Mouse (Mus musculus): Measurements from ENCODE around the gene Dlgap4.

Dlgap4 gene

DNA sequence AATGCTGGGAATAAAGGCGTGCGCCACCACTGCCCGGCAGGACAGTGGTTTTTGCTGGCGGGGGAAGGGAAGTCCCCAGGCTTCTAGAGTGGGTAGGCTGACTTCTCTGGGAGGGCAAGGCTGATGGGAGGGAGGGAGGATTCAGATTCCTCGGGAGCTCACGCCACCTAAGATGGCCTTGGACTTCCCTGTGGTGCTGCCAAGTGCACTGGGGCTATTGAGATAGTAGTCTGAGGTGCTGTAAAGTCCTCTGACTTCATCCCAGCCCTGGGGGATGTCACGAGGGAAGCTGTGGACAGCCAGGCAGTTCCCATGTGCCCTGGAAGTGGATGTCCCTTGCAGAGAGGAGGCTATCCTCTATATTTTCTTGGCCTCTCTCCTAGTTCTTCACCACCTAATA, 124.5 kb downstream of the Dlgap4 start:
- DNase-seq (ENCODE audit: low spot score in 2 of 2), result no peak

DNA sequence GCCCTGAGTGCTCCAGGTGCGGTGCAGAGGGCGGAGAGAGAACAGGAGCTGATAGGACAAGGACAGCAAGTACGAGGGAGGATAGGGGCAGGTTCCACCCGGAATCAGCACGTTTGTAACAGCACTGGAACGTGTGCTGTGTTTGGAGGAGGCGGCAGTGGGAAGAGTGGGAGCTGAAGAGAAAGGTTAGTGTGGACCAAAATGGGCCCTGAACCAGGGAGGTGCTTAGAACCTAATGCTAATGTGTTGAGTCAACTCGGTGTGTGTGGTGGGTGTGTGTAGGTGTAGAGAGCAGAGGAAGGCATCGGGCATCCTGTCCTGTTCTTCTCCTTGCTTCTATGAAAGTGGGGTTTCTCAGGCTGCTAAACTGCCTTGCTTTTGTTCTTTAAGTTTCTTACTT, 127.8 kb downstream of the Dlgap4 start:
- no peak for DNase-seq (ENCODE audit: low spot score in 2 of 2)

DNA sequence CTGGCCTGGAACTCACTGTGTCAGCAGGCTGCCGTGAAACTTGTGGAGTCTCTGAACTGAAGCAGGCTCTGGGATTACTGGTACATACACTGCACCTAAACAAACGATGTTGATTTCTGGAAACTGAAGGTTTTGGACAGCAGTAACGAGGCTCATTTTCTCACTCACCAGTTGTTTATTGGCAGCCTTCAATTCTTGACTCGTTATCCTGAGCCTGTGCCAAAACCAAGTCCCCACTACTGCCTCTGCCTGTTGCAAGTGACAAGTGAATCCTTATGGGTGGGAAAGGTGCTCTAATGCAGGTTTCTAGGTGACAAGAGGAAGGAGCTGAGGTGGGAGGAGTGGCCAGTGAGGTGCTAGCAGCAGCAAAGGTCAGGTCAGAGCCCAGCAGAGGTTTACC, 128.5 kb downstream of the Dlgap4 start:
- DNase-seq (ENCODE audit: low spot score in 2 of 2), result no peak

DNA sequence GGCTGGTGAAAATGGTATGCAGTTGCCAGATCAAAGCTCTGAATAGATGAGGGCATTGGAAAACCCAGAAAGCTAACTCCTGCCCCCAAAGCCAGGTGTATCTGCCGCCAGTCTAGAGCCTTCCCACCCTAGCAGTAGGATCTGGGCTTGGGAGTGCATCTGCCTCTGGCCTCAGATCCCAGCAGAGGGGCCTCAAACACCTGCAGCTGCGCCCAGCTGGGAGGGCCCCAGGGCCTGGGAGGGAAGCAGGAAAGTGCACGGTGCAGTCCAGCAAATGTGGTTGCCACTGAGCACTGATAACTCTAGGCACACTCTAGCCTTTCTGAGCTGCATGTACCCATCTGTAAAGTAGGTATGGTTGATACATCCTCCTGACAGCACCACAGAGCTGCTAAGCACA, 129.7 kb downstream of the Dlgap4 start:
- no peak for DNase-seq (ENCODE audit: low spot score in 2 of 2)

GRCm38 (mm10) chr2:156744414-156744813, 130.9 kb downstream of the Dlgap4 start:
- no peak for DNase-seq (ENCODE audit: low spot score in 2 of 2)

GRCm38 (mm10) chr2:156747315-156747714, 133.8 kb downstream of the Dlgap4 start:
- no peak for DNase-seq (ENCODE audit: low spot score in 2 of 2)

DNA sequence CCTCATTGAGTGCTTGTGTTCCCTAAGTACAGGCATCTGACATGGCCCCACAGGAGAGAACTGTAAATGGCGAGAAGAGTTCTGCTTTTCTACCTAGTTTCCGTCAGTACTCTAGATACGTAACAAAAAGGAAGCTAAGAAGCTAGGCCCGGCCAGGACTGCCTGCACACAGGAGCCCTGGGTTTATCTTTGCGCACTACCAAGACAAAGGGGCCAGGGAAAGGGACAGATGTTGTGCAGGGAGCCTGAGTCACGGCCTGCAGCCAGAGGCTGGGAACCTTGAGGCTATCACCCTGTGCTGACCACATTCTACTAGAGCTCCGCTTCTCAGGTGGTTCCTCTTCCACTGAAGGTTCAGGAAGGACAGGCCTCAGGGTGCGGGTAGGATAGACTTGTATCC, 136.2 kb downstream of the Dlgap4 start:
- no peak for DNase-seq (ENCODE audit: low spot score in 2 of 2)

GRCm38 (mm10) chr2:156756937-156757336, 143.4 kb downstream of the Dlgap4 start:
- no peak for DNase-seq (ENCODE audit: low spot score in 2 of 2)

GRCm38 (mm10) chr2:156760843-156761505, 147.5 kb downstream of the Dlgap4 start:
- DNase-seq (ENCODE audit: low spot score in 2 of 2), result no peak

GRCm38 (mm10) chr2:156761521-156762278, 148.2 kb downstream of the Dlgap4 start:
- DNase-seq (ENCODE audit: low spot score in 2 of 2), result no peak

DNA sequence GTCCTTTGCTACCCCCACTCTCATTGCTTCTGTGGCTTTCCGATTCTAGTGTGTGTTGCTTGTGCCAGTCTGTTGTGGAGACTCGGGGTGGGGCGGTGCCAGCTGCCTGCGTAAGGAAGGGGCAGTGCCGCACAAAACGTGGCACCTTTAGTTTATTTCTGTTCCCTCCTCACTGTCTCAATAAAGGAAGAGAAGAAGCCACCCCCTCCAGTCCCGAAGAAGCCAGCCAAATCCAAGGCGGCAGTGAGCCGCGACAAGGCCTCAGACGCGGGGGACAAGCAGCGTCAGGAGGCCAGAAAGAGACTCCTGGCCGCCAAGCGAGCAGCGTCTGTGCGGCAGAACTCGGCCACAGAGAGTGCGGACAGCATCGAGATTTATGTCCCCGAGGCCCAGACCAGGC, 149.0 kb downstream of the Dlgap4 start:
- DNase-seq (ENCODE audit: low spot score in 2 of 2), result no peak

DNA sequence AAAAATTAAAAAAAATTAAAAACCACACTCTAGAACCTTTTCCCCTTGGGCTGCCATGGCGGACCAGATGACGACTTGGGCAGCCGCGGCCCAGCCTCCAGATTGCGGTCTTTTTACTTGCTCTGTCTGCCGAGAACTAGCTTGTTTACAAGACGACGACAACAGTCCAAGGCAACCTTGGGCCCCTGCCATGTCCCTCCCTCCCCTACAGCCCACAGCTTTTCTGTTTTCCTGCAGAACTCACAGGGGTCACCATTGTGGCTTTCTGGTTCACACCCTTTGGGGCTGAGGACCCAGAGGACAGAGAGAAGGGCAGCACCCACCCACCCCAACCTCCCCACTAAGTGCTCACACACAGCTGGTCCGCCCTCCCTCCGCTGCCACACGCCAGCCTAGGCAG, 149.6 kb downstream of the Dlgap4 start:
- DNase-seq (ENCODE audit: low spot score in 2 of 2), result no peak

- DNase-seq (ENCODE audit: low spot score in 2 of 2), result no peak
These were observed 150.5 kb downstream of the Dlgap4 start for GRCm38 (mm10) chr2:156764022-156764421.

GRCm38 (mm10) chr2:156764747-156765146, 151.2 kb downstream of the Dlgap4 start:
- no peak for DNase-seq (ENCODE audit: low spot score in 2 of 2)

DNA sequence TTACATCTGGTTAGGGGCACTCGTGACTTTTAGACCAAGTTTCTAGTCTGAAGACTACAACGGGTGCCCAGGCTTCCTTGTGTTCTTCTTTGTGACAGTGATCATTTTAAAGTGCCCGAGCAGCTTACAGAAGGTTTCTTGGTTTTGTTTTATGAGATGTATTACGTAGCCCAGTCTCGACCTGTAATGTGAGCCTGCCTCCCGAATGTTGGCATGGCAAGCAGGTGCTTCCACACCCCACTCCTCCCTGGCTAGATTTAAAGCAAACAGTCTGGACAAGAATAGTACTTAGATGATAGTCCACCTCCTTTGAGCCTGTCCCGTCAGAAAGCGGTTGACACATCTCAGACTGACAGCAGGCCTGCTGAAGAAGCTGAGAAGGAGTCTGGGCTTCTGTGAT, 152.1 kb downstream of the Dlgap4 start:
- no peak for DNase-seq (ENCODE audit: low spot score in 2 of 2)

GRCm38 (mm10) chr2:156766227-156767019, 152.9 kb downstream of the Dlgap4 start:
- no peak for DNase-seq (ENCODE audit: low spot score in 2 of 2)

DNA sequence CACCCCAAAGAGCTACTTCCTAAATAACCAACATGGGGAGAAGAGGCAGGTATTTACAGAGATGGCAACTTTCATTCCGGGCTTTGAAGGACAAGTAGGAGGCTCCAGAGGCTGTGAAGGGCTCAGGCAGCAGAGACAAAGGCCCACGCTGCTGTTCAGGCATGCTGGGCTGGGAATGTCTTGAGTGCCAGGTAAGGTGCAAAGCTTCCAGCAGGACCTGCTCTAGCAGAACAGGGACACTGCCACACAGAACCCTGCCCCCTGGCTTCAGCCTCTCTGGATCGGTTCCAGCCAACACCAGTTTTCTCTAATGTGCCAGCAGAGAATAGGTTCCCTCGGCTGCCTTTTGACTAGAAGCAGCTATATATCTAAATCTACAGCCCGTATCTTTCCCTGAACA, 153.6 kb downstream of the Dlgap4 start:
- no peak for DNase-seq (ENCODE audit: low spot score in 2 of 2)

DNA sequence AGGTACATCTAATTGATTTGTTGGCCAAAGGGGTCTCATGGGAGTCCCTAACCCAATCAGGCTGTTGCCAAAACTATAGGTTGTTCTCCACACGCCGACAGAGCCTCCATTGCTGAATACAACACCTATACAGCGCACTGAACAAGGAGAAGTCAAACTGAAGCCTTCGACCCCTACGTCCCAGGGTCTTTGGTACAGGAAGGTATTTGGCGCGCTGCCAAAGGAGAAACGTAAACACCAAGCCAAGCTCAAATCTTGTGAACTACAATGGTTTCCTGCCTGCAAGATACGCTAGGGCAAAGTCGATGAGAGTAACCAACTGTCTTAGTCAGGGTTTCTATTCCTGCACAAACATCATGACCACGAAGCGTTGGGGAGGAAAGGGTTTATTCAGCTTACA, 155.8 kb downstream of the Dlgap4 start:
- no peak for DNase-seq (ENCODE audit: low spot score in 2 of 2)

DNA sequence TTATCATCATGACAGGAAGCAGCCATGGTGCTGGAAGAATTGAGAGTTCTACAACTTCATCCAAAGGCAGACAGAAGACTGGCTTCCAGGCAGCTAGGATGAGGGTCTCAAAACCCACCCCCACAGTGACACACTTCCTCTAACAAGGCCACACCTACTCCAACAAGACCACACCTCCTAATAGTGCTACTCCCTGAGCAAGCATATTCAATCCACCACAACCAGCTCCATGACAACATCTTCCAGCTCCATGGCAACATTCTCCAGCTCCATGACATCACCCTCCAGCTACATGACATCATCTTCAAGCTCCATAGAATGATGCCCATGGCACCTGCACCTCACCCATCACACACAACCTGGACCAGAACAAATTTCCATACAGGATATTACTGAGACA, 160.0 kb downstream of the Dlgap4 start:
- no peak for DNase-seq (ENCODE audit: low spot score in 2 of 2)

DNA sequence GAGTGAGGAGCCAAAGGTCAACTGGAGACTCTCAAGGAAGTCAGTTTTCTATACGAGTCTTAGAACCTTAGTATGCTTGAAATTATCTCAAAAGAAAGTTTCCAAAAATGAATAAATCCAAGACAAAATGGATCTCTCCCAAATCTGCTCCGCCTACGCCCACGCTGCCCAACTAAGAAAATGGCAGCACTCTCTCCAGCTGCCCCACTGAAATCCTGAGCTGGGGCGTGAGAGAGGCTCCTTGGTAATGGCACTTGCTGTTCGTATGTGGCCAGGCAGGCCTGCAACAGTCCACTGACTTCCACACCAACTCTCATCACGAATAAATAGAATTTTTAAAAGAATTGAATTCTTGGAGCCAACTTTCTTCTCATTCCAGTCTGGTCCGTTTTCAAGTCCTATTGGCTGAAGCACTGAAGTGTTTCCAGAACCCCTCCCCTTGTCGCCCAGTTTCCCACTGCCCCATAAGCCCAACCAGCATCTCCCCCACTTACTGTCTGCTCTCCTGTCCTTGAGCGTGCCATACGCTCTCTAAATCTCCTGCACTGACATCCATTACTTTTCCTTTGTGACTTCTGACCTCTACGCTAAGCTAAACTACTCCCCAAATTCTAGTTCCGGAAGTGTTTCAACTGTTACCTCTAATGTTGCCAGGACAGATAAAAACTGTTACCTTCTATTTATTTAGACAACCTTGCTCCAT, 160.7 kb downstream of the Dlgap4 start:
- DNase-seq (ENCODE audit: low spot score in 2 of 2), result no peak

DNA sequence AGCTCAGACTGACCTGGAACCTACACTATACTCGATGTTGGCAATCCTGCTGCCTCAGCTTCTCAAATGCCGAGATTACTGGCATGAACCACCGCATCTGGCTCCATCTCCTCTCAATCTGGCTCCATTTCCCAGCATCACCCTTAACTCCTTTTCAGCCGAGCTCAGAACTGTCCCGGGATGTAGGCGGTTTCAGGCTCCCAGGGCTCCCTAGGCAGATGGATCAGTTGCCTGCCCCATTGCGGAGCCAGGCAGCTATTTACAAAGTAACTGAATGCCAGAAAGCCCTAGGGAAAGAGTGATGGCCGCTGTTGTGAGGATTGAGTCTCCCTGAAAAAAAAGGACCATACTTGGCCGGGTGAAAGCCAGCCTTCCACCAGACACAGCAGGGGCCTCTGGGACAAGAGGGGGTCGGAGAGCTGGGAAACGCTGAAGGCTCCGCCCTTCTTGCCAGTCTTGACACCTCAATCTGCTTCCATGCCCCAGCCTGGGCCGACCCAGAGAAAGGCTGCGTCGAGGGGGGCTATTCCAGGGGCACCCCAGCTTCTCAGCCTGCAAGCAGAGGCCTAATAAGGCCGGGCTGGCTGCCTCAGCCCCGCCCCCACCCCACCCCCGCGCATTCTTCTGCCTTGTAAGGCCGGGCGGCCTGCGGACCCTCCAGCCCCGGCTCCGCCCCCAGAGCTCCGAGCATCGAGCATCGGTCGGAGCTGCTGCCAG, 161.4 kb downstream of the Dlgap4 start, which contains the start of gene Myl9:
Myl9 (plus strand) TSS at position 683 of the 717 bp plus-strand sequence.
- no peak for DNase-seq (ENCODE audit: low spot score in 2 of 2)

All from spleen, postnatal 36 days (tissue).